Mouse (Mus musculus): ENCODE results near the gene Cul1. TPM values are rescaled to one million over a fixed set of nuclear protein-coding genes. Genes with fewer than 3 reads are reported as not detected.

Cul1 gene
- polyA plus RNA-seq, 1 experiment from 2014 or later = 197 TPM

- ATAC-seq (ENCODE audit: insufficient read depth, low FRiP score, low TSS enrichment) = no peak
- H3K4me2 ChIP-seq (ENCODE audit: low read depth) = no peak overlapping the region
- no peak for DNase-seq (ENCODE audit: low spot score)
- H3K4me1 ChIP-seq (ENCODE audit: control insufficient read depth, insufficient read depth, low read length) = no peaks in the 10 kb centered on the region
- peaks cover 2% of the 10 kb centered on the region; the same call in 1 of the 2 replicates for H3K36me3 ChIP-seq (ENCODE audit: control insufficient read depth, insufficient read depth, low read length)
- no peaks in the 10 kb centered on the region for H3K27me3 ChIP-seq (ENCODE audit: control insufficient read depth, insufficient read depth, low read length)
- no peak overlapping the region for H3K9ac ChIP-seq (ENCODE audit: low read length)
- no peaks in the 10 kb centered on the region for H3K9me3 ChIP-seq (ENCODE audit: control insufficient read depth, low read length)
- H3K27ac ChIP-seq (ENCODE audit: low read depth, low read length) = no peak overlapping the region
- H3K4me3 ChIP-seq (ENCODE audit: low read depth, low read length) = no peak overlapping the region
Measured at GRCm38 (mm10) chr6:47560407-47560806, 107.2 kb downstream of the Cul1 start.

- Histone ChIP-seq H3K9ac (ENCODE audit: low read length) (no peak overlapping the region), H3K27ac (ENCODE audit: low read depth, low read length) (no peak overlapping the region), H3K27me3 (ENCODE audit: control insufficient read depth, insufficient read depth, low read length) (no peaks in the 10 kb centered on the region), H3K36me3 (ENCODE audit: control insufficient read depth, insufficient read depth, low read length) (peaks cover 2% of the 10 kb centered on the region; the same call in 1 of the 2 replicates), H3K4me3 (ENCODE audit: low read depth, low read length) (no peak overlapping the region), H3K4me2 (ENCODE audit: low read depth) (no peak overlapping the region), H3K4me1 (ENCODE audit: control insufficient read depth, insufficient read depth, low read length) (no peaks in the 10 kb centered on the region), H3K9me3 (ENCODE audit: control insufficient read depth, low read length) (no peaks in the 10 kb centered on the region)
- 91% methylated on average over 2 of the region's 2 CpGs for WGBS
- DNase-seq (ENCODE audit: low spot score) (no peak), ATAC-seq (ENCODE audit: insufficient read depth, low FRiP score, low TSS enrichment) (no peak)
Measured at GRCm38 (mm10) chr6:47560846-47561245, 107.6 kb downstream of the Cul1 start.

GRCm38 (mm10) chr6:47561426-47561825, 108.2 kb downstream of the Cul1 start:
- H3K27me3 ChIP-seq (ENCODE audit: control insufficient read depth, insufficient read depth, low read length) = no peaks in the 10 kb centered on the region
- no peak for ATAC-seq (ENCODE audit: insufficient read depth, low FRiP score, low TSS enrichment)
- peaks cover 2% of the 10 kb centered on the region; the same call in 1 of the 2 replicates for H3K36me3 ChIP-seq (ENCODE audit: control insufficient read depth, insufficient read depth, low read length)
- H3K4me3 ChIP-seq (ENCODE audit: low read depth, low read length) = no peak overlapping the region
- no peak for DNase-seq (ENCODE audit: low spot score)
- H3K4me2 ChIP-seq (ENCODE audit: low read depth) = no peak overlapping the region
- no peak overlapping the region for H3K27ac ChIP-seq (ENCODE audit: low read depth, low read length)
- WGBS = 94% methylated on average over 5 of the region's 5 CpGs
- H3K9ac ChIP-seq (ENCODE audit: low read length) = no peak overlapping the region
- H3K9me3 ChIP-seq (ENCODE audit: control insufficient read depth, low read length) = no peaks in the 10 kb centered on the region
- H3K4me1 ChIP-seq (ENCODE audit: control insufficient read depth, insufficient read depth, low read length) = no peaks in the 10 kb centered on the region

- H3K36me3 ChIP-seq (ENCODE audit: control insufficient read depth, insufficient read depth, low read length) = peaks cover 11% of the 10 kb centered on the region
- H3K9ac ChIP-seq (ENCODE audit: low read length) = no peak overlapping the region
- no peak overlapping the region for H3K4me3 ChIP-seq (ENCODE audit: low read depth, low read length)
- no peaks in the 10 kb centered on the region for H3K9me3 ChIP-seq (ENCODE audit: control insufficient read depth, low read length)
- no peaks in the 10 kb centered on the region for H3K27me3 ChIP-seq (ENCODE audit: control insufficient read depth, insufficient read depth, low read length)
- DNase-seq (ENCODE audit: low spot score) (no peak), ATAC-seq (ENCODE audit: insufficient read depth, low FRiP score, low TSS enrichment) (no peak)
- WGBS = 82% methylated on average over 1 of the region's 1 CpGs
- no peak overlapping the region for H3K27ac ChIP-seq (ENCODE audit: low read depth, low read length)
- no peaks in the 10 kb centered on the region for H3K4me1 ChIP-seq (ENCODE audit: control insufficient read depth, insufficient read depth, low read length)
- H3K4me2 ChIP-seq (ENCODE audit: low read depth) = no peak overlapping the region
Measured at GRCm38 (mm10) chr6:47565326-47566035, 112.3 kb downstream of the Cul1 start.

- H3K4me3 ChIP-seq (ENCODE audit: low read depth, low read length) = no peak overlapping the region
- H3K27me3 ChIP-seq (ENCODE audit: control insufficient read depth, insufficient read depth, low read length) = no peaks in the 10 kb centered on the region
- H3K36me3 ChIP-seq (ENCODE audit: control insufficient read depth, insufficient read depth, low read length) = peaks cover 7% of the 10 kb centered on the region
- no peaks in the 10 kb centered on the region for H3K9me3 ChIP-seq (ENCODE audit: control insufficient read depth, low read length)
- WGBS = 97% methylated on average over 2 of the region's 2 CpGs
- H3K4me1 ChIP-seq (ENCODE audit: control insufficient read depth, insufficient read depth, low read length) = no peaks in the 10 kb centered on the region
- no peak overlapping the region for H3K9ac ChIP-seq (ENCODE audit: low read length)
- ATAC-seq (ENCODE audit: insufficient read depth, low FRiP score, low TSS enrichment) (no peak), DNase-seq (ENCODE audit: low spot score) (no peak)
- H3K4me2 ChIP-seq (ENCODE audit: low read depth) = no peak overlapping the region
- no peak overlapping the region for H3K27ac ChIP-seq (ENCODE audit: low read depth, low read length)
Measured at GRCm38 (mm10) chr6:47572887-47573286, 119.7 kb downstream of the Cul1 start.

Other genes starting within 250 kb of the Cul1 start
- gene Ezh2, start 141.9 kb downstream of the Cul1 start, polyA plus RNA-seq (2014; fragmentation: Nextera tagmentation; extraction: Ambion mirVana) = 155 and 168 TPM in 2 replicates